Mouse (Mus musculus): Measurements from ENCODE around the gene Palm. TPM values are rescaled to one million over a fixed set of nuclear protein-coding genes. Genes with fewer than 3 reads are reported as not detected.

The Palm gene
- polyA plus RNA-seq, 1 experiment from 2014 or later = 67.1 TPM

DNA sequence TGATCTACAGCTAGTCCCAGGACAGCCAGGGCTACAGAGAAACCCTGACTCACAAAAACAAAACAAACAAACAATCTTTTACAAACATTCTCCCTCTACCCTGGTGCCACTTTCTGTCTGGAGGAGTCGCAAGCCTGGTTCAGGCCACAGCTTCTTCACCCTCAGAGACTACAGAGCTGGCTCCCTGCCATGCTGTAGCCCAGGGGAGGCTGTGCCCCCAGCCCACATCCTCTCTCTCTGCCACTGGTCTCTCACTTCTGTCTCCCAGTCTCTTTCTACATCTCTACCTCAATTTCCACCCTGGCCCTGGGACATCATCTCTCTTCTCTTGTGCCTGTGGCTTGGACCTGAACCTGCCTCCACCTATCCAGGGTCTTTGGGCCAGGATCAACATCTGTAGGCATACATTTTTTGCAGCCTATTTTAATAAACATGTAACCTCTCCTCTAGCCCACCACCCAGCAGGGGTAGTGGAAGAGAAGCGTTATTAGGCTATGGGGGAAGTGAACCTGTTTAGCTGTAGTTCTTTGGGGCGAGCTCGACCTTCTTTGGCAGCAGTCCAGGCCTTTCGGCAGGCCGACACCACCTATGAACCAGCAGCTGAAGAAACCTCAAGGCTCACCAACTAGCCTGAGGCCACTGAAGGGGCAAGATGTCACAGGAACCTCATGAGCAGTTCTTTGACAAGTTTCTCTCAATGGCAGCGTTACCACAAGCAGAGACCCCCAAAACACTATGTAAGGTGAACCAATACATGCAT is 38.8 kb downstream of the Palm start:
- Histone ChIP-seq H3K9ac (no peak overlapping the region), H3K9me3 (0 out of 2 replicates have a peak, but pooled peaks cover 4% of the 10 kb centered on the region), H3K27me3 (replicated peaks) (0 out of 2 replicates have a peak, but pooled peaks cover 2% of the 10 kb centered on the region), H3K27ac (replicated peaks) (no peak overlapping the region), H3K36me3 (no peaks in the 10 kb centered on the region), H3K4me2 (no peak overlapping the region), H3K4me3 (no peak overlapping the region), H3K4me1 (peaks cover 7% of the 10 kb centered on the region; the same call in 1 of the 2 replicates)
- WGBS = 62% methylated on average over 7 of the region's 7 CpGs
- no peak for ATAC-seq (ENCODE audit: extremely low read depth, insufficient number of reproducible peaks, low FRiP score, low TSS enrichment)

GRCm38 (mm10) chr10:79832786-79833181 is 39.4 kb downstream of the Palm start:
- Histone ChIP-seq H3K27ac (replicated peaks) (no peak overlapping the region), H3K27me3 (replicated peaks) (no peaks in the 10 kb centered on the region), H3K9me3 (0 out of 2 replicates have a peak, but pooled peaks cover 4% of the 10 kb centered on the region), H3K4me3 (no peak overlapping the region), H3K4me2 (no peak overlapping the region), H3K9ac (no peak overlapping the region), H3K36me3 (no peaks in the 10 kb centered on the region), H3K4me1 (peaks cover 7% of the 10 kb centered on the region; the same call in 1 of the 2 replicates)
- ATAC-seq (ENCODE audit: extremely low read depth, insufficient number of reproducible peaks, low FRiP score, low TSS enrichment) = no peak
- WGBS = 72% methylated on average over 9 of the region's 9 CpGs

- Histone ChIP-seq H3K4me1 (peaks cover 7% of the 10 kb centered on the region; the same call in 1 of the 2 replicates), H3K36me3 (no peaks in the 10 kb centered on the region), H3K27ac (replicated peaks) (no peak overlapping the region), H3K4me3 (no peak overlapping the region), H3K27me3 (replicated peaks) (no peaks in the 10 kb centered on the region), H3K4me2 (peak overlapping the region; percentile 33; the same call in 1 of the 2 replicates), H3K9me3 (0 out of 2 replicates have a peak, but pooled peaks cover 4% of the 10 kb centered on the region), H3K9ac (peak overlapping the region; percentile 37; the same call in 1 of the 2 replicates)
- ATAC-seq (ENCODE audit: extremely low read depth, insufficient number of reproducible peaks, low FRiP score, low TSS enrichment) = no peak
- WGBS = 16% methylated on average over 9 of the region's 9 CpGs
Measured at GRCm38 (mm10) chr10:79834769-79835398, 41.5 kb downstream of the Palm start.

GRCm38 (mm10) chr10:79836918-79837317 is 43.5 kb downstream of the Palm start:
- H3K36me3 ChIP-seq = no peaks in the 10 kb centered on the region
- H3K9ac ChIP-seq = no peak overlapping the region
- no peaks in the 10 kb centered on the region for H3K27me3 ChIP-seq (replicated peaks)
- H3K4me1 ChIP-seq = peaks cover 18% of the 10 kb centered on the region
- H3K27ac ChIP-seq (replicated peaks) = no peak overlapping the region
- ATAC-seq (ENCODE audit: extremely low read depth, insufficient number of reproducible peaks, low FRiP score, low TSS enrichment) = no peak
- H3K4me2 ChIP-seq = no peak overlapping the region
- H3K9me3 ChIP-seq = 0 out of 2 replicates have a peak, but pooled peaks cover 4% of the 10 kb centered on the region
- 91% methylated on average over 3 of the region's 3 CpGs for WGBS
- no peak overlapping the region for H3K4me3 ChIP-seq

- Histone ChIP-seq H3K4me2 (no peak overlapping the region), H3K9ac (no peak overlapping the region), H3K27me3 (replicated peaks) (no peaks in the 10 kb centered on the region), H3K9me3 (0 out of 2 replicates have a peak, but pooled peaks cover 4% of the 10 kb centered on the region), H3K4me3 (no peak overlapping the region), H3K27ac (replicated peaks) (no peak overlapping the region), H3K4me1 (peaks cover 30% of the 10 kb centered on the region), H3K36me3 (no peaks in the 10 kb centered on the region)
- WGBS = 44% methylated on average over 2 of the region's 2 CpGs
- ATAC-seq (ENCODE audit: extremely low read depth, insufficient number of reproducible peaks, low FRiP score, low TSS enrichment) = no peak
Measured at GRCm38 (mm10) chr10:79838151-79838550, 44.8 kb downstream of the Palm start.

- peak overlapping the region; percentile 89 for H3K4me2 ChIP-seq
Measured at GRCm38 (mm10) chr10:79840091-79840490, 46.7 kb downstream of the Palm start.

DNA sequence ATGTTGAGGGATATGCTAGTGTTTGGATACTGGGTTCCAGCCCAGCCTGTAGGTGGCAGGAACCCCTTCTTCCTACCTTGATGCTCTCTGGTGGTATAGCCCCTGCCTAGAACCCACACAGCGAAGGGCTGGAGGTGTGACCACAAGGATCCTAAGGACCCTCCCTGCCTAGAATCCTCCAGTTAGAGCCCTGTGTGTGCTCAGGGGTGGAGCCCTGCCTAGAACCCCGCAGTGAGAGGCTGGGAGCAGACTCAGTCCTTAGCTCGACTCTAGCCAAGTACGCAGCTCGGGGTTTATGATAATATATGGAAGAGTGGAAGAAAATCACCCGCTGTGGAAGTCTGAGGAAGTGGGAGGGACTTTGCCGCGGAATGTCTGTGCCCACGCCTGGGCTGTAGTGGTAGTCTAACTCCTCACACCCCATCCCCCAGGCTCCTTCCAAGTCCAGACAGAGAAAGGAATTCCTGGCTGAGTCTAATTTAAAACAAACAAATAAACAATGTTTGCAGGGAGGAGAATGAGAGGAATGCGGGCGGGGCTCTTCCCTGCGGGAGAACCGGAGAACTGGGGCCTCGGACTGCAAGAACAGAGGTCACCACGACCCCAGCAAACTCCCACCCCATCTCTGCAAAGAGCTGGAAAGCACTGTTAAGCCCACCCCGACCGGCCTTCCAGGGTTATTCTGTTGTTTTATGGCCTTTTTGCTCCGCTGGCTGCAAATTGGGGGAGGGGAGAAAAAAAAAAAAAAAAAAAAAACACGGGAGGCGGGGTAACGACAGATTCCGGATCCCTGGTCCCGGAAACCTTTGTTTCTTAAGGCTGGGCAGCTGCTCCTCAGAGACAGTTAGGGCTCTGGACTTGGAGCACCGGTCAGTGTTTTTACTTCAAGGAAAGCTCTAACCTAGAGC is 47.5 kb downstream of the Palm start:
- Histone ChIP-seq H3K4me3 (peak overlapping the region; percentile 56), H3K36me3 (no peaks in the 10 kb centered on the region), H3K4me1 (peaks cover 34% of the 10 kb centered on the region), H3K27ac (replicated peaks) (peak overlapping the region; percentile 90), H3K27me3 (replicated peaks) (no peaks in the 10 kb centered on the region), H3K9ac (peak overlapping the region; percentile 86), H3K9me3 (0 out of 2 replicates have a peak, but pooled peaks cover 4% of the 10 kb centered on the region), H3K4me2 (peak overlapping the region; percentile 89)
- WGBS = 1% methylated on average over 24 of the region's 24 CpGs
- peak; percentile 73 for ATAC-seq (ENCODE audit: extremely low read depth, insufficient number of reproducible peaks, low FRiP score, low TSS enrichment)

More at GRCm38 (mm10) chr10:79840091-79840490, 46.7 kb downstream of the Palm start:
- H3K4me3 ChIP-seq = peak overlapping the region; percentile 56; the same call in 1 of the 2 replicates
- H3K27ac ChIP-seq (replicated peaks) = peak overlapping the region; percentile 90
- WGBS = 79% methylated on average over 3 of the region's 3 CpGs
- peak overlapping the region; percentile 86; the same call in 1 of the 2 replicates for H3K9ac ChIP-seq
- 0 out of 2 replicates have a peak, but pooled peaks cover 4% of the 10 kb centered on the region for H3K9me3 ChIP-seq
- no peaks in the 10 kb centered on the region for H3K36me3 ChIP-seq
- H3K4me1 ChIP-seq = peaks cover 35% of the 10 kb centered on the region
- no peaks in the 10 kb centered on the region for H3K27me3 ChIP-seq (replicated peaks)
- no peak for ATAC-seq (ENCODE audit: extremely low read depth, insufficient number of reproducible peaks, low FRiP score, low TSS enrichment)

- Histone ChIP-seq H3K4me3 (no peak overlapping the region), H3K27ac (replicated peaks) (0 out of 2 replicates have a peak overlapping the region, but pooled peaks have one; percentile 48), H3K9me3 (no peaks in the 10 kb centered on the region), H3K9ac (no peak overlapping the region), H3K27me3 (replicated peaks) (no peaks in the 10 kb centered on the region), H3K36me3 (no peaks in the 10 kb centered on the region), H3K4me2 (no peak overlapping the region), H3K4me1 (peaks cover 38% of the 10 kb centered on the region)
- 67% methylated on average over 3 of the region's 3 CpGs for WGBS
- no peak for ATAC-seq (ENCODE audit: extremely low read depth, insufficient number of reproducible peaks, low FRiP score, low TSS enrichment)
Measured at GRCm38 (mm10) chr10:79842322-79842721, 49.0 kb downstream of the Palm start.

- Histone ChIP-seq H3K27ac (replicated peaks) (no peak overlapping the region), H3K4me2 (no peak overlapping the region), H3K9me3 (no peaks in the 10 kb centered on the region), H3K27me3 (replicated peaks) (no peaks in the 10 kb centered on the region), H3K9ac (no peak overlapping the region), H3K36me3 (no peaks in the 10 kb centered on the region), H3K4me1 (peaks cover 38% of the 10 kb centered on the region), H3K4me3 (no peak overlapping the region)
- no peak for ATAC-seq (ENCODE audit: extremely low read depth, insufficient number of reproducible peaks, low FRiP score, low TSS enrichment)
- WGBS = 61% methylated on average over 6 of the region's 6 CpGs
Measured at GRCm38 (mm10) chr10:79843476-79843875, 50.1 kb downstream of the Palm start.

DNA sequence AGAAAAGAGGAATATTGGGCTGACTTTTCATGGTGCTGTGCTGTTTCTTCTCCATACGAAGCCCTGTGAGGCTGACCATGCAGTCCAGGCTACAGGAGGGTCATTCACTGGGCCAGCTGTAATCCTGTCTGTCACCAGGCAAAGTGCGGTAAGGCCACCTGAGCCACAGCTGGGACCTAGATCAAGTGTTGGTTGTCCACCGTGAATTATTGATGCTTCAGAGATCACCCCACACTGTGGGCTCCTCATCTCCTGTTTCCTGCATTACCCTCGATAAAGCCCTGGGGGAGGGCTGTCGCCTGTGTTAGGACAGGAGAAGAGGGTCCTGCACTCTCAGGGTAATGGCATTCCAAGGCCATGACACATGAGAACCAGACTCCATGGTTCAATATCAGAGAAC is 53.2 kb downstream of the Palm start:
- no peak for ATAC-seq (ENCODE audit: extremely low read depth, insufficient number of reproducible peaks, low FRiP score, low TSS enrichment)
- H3K4me2 ChIP-seq = no peak overlapping the region
- H3K4me1 ChIP-seq = peaks cover 42% of the 10 kb centered on the region
- H3K9me3 ChIP-seq = no peaks in the 10 kb centered on the region
- H3K27me3 ChIP-seq (replicated peaks) = no peaks in the 10 kb centered on the region
- no peaks in the 10 kb centered on the region for H3K36me3 ChIP-seq
- H3K4me3 ChIP-seq = no peak overlapping the region
- 47% methylated on average over 5 of the region's 5 CpGs for WGBS
- H3K9ac ChIP-seq = no peak overlapping the region
- H3K27ac ChIP-seq (replicated peaks) = no peak overlapping the region
